9 mouse cellular contexts compared by ENCODE assay signal in the genomic region with DNA sequence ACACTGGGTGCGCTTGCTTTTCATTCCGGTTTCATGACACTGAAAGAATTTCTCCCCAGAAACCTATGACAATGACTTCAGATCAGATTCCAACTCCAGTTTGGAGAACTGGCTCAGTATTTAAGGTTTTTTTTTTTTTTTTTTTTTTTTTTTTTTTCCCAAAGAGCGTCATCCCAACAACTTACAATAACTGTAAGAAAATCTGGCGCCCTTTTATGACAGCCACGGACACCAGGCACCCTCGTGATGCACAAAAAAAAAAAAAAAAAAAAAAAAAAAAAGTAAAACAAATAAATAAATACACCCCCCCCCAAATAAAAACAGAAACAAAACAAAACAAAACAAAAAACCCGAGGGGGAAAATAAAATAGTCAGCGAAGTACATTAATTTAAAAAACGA. TPM values are rescaled to one million over a fixed set of nuclear protein-coding genes. Genes with fewer than 3 reads are reported as not detected.
DNase-seq lines count a peak whose midpoint lies in the region; ATAC-seq lines count a peak whose summit lies in the region.
"Had no signal": no experiment of that assay in that cellular context is flagged by ENCODE, and none has a peak within 500 bp of the region (broad histone marks: within the 10 kb centered on the region; RNA-seq: fewer than 3 reads in every experiment).

No protein-coding gene starts in this region.

- no peaks in the 10 kb centered on the region for H3K27me3 ChIP-seq in heart, embryonic 15.5 days
- H3K27me3 ChIP-seq in hindbrain, embryonic 10.5 days (ENCODE audit: insufficient read depth, poor library complexity, severe bottlenecking): peaks cover 17% of the 10 kb centered on the region
- peaks cover 41% of the 10 kb centered on the region for H3K27me3 ChIP-seq in midbrain, embryonic 10.5 days (ENCODE audit: low read depth, poor library complexity, severe bottlenecking)

- no peak for DNase-seq in heart, adult 8-10 months (ENCODE audit: low spot score)
- peak; percentile 38 for DNase-seq in MN1 (ENCODE audit: low spot score)
- no peak for DNase-seq in hindbrain, embryonic 10.5 days (ENCODE audit: low spot score)
- DNase-seq in midbrain, embryonic 10.5 days (ENCODE audit: low spot score): no peak
- DNase-seq in right cerebral cortex, postnatal 4 days: no peak
- DNase-seq in gastrocnemius, postnatal 25 days: no peak
- no peak for DNase-seq in kidney, adult 8-10 months

- H3K9ac ChIP-seq in heart, embryonic 15.5 days: peak overlapping the region; percentile 68; the same call in 1 of the 2 replicates

- H3K36me3 ChIP-seq in heart, embryonic 15.5 days: no peaks in the 10 kb centered on the region
- no peaks in the 10 kb centered on the region for H3K36me3 ChIP-seq in hindbrain, embryonic 10.5 days
- H3K36me3 ChIP-seq in midbrain, embryonic 10.5 days: no peaks in the 10 kb centered on the region

- no peak for ATAC-seq in heart, embryonic 15.5 days (replicated peaks; ENCODE audit: insufficient number of reproducible peaks, insufficient read depth, low FRiP score, low read depth)

- H3K27ac ChIP-seq in heart, embryonic 15.5 days: peak overlapping the region; percentile 87; the same call in 1 of the 2 replicates
- no peak overlapping the region for H3K27ac ChIP-seq in hindbrain, embryonic 10.5 days
- H3K27ac ChIP-seq in midbrain, embryonic 10.5 days (replicated peaks): no peak overlapping the region

- peaks cover 23% of the 10 kb centered on the region for H3K4me1 ChIP-seq in heart, embryonic 15.5 days (replicated peaks)
- peaks cover 18% of the 10 kb centered on the region for H3K4me1 ChIP-seq in hindbrain, embryonic 10.5 days (replicated peaks)
- H3K4me1 ChIP-seq in midbrain, embryonic 10.5 days: peaks cover 23% of the 10 kb centered on the region

- WGBS in heart, embryonic 15.5 days: 22% methylated on average over 9 of the region's 9 CpGs
- WGBS in hindbrain, embryonic 10.5 days: 11% methylated on average over 9 of the region's 9 CpGs
- 10% methylated on average over 9 of the region's 9 CpGs for WGBS in midbrain, embryonic 10.5 days

- no peaks in the 10 kb centered on the region for H3K9me3 ChIP-seq in heart, embryonic 15.5 days (replicated peaks)
- H3K9me3 ChIP-seq in hindbrain, embryonic 10.5 days: no peaks in the 10 kb centered on the region
- no peaks in the 10 kb centered on the region for H3K9me3 ChIP-seq in midbrain, embryonic 10.5 days (replicated peaks)

- peak overlapping the region; percentile 88 for H3K4me2 ChIP-seq in heart, embryonic 15.5 days

- peak overlapping the region; percentile 89 for H3K4me3 ChIP-seq in heart, embryonic 15.5 days
- H3K4me3 ChIP-seq in hindbrain, embryonic 10.5 days: peak overlapping the region; percentile 69
- peak overlapping the region; percentile 67 for H3K4me3 ChIP-seq in midbrain, embryonic 10.5 days

RNA-seq across cellular contexts. Expression of a gene that starts 3.1 kb away (rescaled TPM):
- 26.3 and 31.6 TPM in 2 replicates for polyA plus RNA-seq in heart, embryonic 15.5 days (2015; fragmentation: Nextera tagmentation; extraction: Ambion mirVana)
- 10 to 100 TPM; 38.7 to 52.9 (median 46.5) TPM for total RNA-seq in heart, adult 8-10 months (2022)
- 11.5 and 17.5 TPM in 2 replicates for polyA plus RNA-seq in hindbrain, embryonic 10.5 days (2016; fragmentation: Nextera tagmentation; extraction: Ambion mirVana)
- polyA plus RNA-seq in midbrain, embryonic 10.5 days (2016; fragmentation: Nextera tagmentation; extraction: Ambion mirVana): 8.2 and 9.5 TPM in 2 replicates
- total RNA-seq in gastrocnemius, postnatal 25 days (2021): 10 to 100 TPM; 30.5 to 40.6 TPM

RNA-seq across cellular contexts. Expression of a gene that starts 3.2 kb away (rescaled TPM):
- 4.1 TPM in 2 replicates for polyA plus RNA-seq in heart, embryonic 15.5 days (2015; fragmentation: Nextera tagmentation; extraction: Ambion mirVana)
- 1 to 10 TPM; 3.6 to 9.2 (median 4.9) TPM for total RNA-seq in heart, adult 8-10 months (2022)
- 3.3 and 4.5 TPM in 2 replicates for polyA plus RNA-seq in hindbrain, embryonic 10.5 days (2016; fragmentation: Nextera tagmentation; extraction: Ambion mirVana)
- 1.7 and 2.2 TPM in 2 replicates for polyA plus RNA-seq in midbrain, embryonic 10.5 days (2016; fragmentation: Nextera tagmentation; extraction: Ambion mirVana)
- 1 to 10 TPM; 1.6 to 4.2 TPM for total RNA-seq in gastrocnemius, postnatal 25 days (2021)
- total RNA-seq: hematopoietic stem cell, adult 5-6 weeks had no signal

RNA-seq across cellular contexts. Expression of a gene that starts 13.5 kb away (rescaled TPM):
- polyA plus RNA-seq in heart, embryonic 15.5 days (2015; fragmentation: Nextera tagmentation; extraction: Ambion mirVana): not detected in 2 replicates
- total RNA-seq in heart, adult 8-10 months (2022): not detected
- polyA plus RNA-seq in hindbrain, embryonic 10.5 days (2016; fragmentation: Nextera tagmentation; extraction: Ambion mirVana): 0.03 TPM in 1 of 2 replicates, not detected in the other
- not detected in 2 replicates for polyA plus RNA-seq in midbrain, embryonic 10.5 days (2016; fragmentation: Nextera tagmentation; extraction: Ambion mirVana)
- not detected for total RNA-seq in gastrocnemius, postnatal 25 days (2021)
- total RNA-seq: hematopoietic stem cell, adult 5-6 weeks had no signal

RNA-seq across cellular contexts. Expression of a gene that starts 26.5 kb away (rescaled TPM):
- not detected in 2 replicates for polyA plus RNA-seq in heart, embryonic 15.5 days (2015; fragmentation: Nextera tagmentation; extraction: Ambion mirVana)
- not detected for total RNA-seq in heart, adult 8-10 months (2022)
- polyA plus RNA-seq in hindbrain, embryonic 10.5 days (2016; fragmentation: Nextera tagmentation; extraction: Ambion mirVana): 0.37 TPM in 1 of 2 replicates, not detected in the other
- polyA plus RNA-seq in midbrain, embryonic 10.5 days (2016; fragmentation: Nextera tagmentation; extraction: Ambion mirVana): 0.16 TPM in 1 of 2 replicates, not detected in the other
- not detected for total RNA-seq in gastrocnemius, postnatal 25 days (2021)
- total RNA-seq: hematopoietic stem cell, adult 5-6 weeks had no signal

RNA-seq across cellular contexts. Expression of a gene that starts 30.3 kb away (rescaled TPM):
- not detected in 2 replicates for polyA plus RNA-seq in heart, embryonic 15.5 days (2015; fragmentation: Nextera tagmentation; extraction: Ambion mirVana)
- total RNA-seq in heart, adult 8-10 months (2022): not detected
- not detected in 2 replicates for polyA plus RNA-seq in hindbrain, embryonic 10.5 days (2016; fragmentation: Nextera tagmentation; extraction: Ambion mirVana)
- polyA plus RNA-seq in midbrain, embryonic 10.5 days (2016; fragmentation: Nextera tagmentation; extraction: Ambion mirVana): not detected in 2 replicates
- total RNA-seq in gastrocnemius, postnatal 25 days (2021): not detected
- total RNA-seq: hematopoietic stem cell, adult 5-6 weeks had no signal
